Mouse (Mus musculus): ENCODE results near the gene B4galt5.

The B4galt5 gene

GRCm38 (mm10) chr2:167250003-167250735 is 98.8 kb downstream of the B4galt5 start:
- no peak for DNase-seq (ENCODE audit: low spot score)

GRCm38 (mm10) chr2:167249591-167249990 is 99.4 kb downstream of the B4galt5 start:
- no peak for DNase-seq (ENCODE audit: low spot score)

All from ovary, postnatal 14 days (tissue).